In the genomic region with DNA sequence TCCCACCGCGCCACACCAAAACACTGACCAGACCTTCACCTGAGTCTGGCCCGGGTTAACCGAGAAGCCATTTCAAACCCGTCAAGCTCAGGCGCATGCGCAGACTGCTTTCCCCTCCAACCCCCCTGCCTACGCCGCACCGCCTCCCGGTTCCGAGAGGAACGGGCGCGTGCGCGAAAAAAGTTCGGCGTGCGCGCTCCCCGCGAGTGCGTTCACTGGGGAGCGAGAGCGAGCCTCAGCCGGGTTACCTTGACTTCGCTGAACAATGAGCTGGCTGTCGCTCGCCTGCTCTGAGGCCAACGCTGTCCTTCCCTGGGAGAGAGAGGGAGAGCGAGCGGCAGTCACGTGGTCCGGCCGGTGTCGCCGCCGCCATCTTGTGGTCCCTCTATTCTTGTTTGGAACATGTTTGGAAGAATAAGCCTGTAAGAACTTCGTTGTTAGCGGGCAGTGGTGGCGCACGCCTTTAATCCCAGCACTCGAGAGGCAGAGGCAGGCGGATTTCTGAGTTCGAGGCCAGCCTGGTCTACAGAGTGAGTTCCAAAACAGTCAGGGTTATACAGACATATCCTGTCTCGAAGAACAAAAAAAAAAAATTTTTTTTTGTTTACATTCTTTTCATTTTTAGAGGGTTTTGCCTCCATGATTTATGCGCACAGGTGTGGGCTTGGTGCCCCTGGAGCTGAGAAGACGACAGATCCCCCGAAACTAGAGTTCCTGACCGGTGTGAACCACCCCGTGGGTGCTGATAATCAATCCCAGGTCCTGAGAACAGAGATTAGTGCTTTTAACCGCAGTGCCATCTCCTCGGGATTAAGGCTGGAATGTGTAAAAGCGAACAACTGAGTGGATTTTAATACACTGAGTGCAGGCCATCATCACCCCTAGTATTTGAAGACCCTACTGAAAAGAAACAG, we compare ENCODE assay signal across 8 mouse cellular contexts. TPM values are rescaled to one million over a fixed set of nuclear protein-coding genes. Genes with fewer than 3 reads are reported as not detected.
DNase-seq lines count a peak whose midpoint lies in the region; ATAC-seq and TF ChIP-seq lines count a peak whose summit lies in the region.

A gene (minus strand): TSS at position 110 of the 914 bp plus-strand sequence.

- peaks cover 16% of the 10 kb centered on the region for H3K36me3 ChIP-seq in ES-E14 (ENCODE audit: control insufficient read depth, insufficient read depth, low read length, poor library complexity, severe bottlenecking)
- H3K36me3 ChIP-seq in forebrain, embryonic 15.5 days, result peaks cover 27% of the 10 kb centered on the region

- WGBS in forebrain, embryonic 15.5 days, result 4% methylated on average over 55 of the region's 55 CpGs
- 3% methylated on average over 55 of the region's 55 CpGs for WGBS in lung, adult 2 months

- TF ChIP-seq POLR2A in lung, adult 2 months (IDR thresholded peaks at IDR 0.05; ENCODE audit: borderline replicate concordance, extremely low read depth, low read depth, low read length), result peak; percentile 82; the same call in 1 of the 2 replicates

- H3K4me2 ChIP-seq in forebrain, embryonic 15.5 days (replicated peaks), result peak within 1 kb of the TSS; percentile 52

- intact Hi-C loops in heart, postnatal 25 days (cut with DNase I), result loop anchor here (5.0 kb wide), 1 partner anchor 140 kb away; a partner anchor contains a TSS

- peaks cover 0 to 3% of the 10 kb centered on the region in 2 experiments; a peak in 1 of 4 replicates for H3K4me1 ChIP-seq in ES-E14 (ENCODE audit: control insufficient read depth in 2 of 2, insufficient read depth in 2 of 2, low read length in 2 of 2, poor library complexity in 1 of 2)
- peaks cover 27% of the 10 kb centered on the region for H3K4me1 ChIP-seq in forebrain, embryonic 15.5 days
- H3K4me1 ChIP-seq in lung, adult 2 months (ENCODE audit: control insufficient read depth, insufficient read depth, low read length), result peaks cover 2% of the 10 kb centered on the region

- DNase-seq in ES-E14 (ENCODE audit: low read depth, low spot score), result peak; percentile 97
- DNase-seq in cerebellum, adult 11-12 months, result peak; percentile 99
- peak; percentile 97 for DNase-seq in heart, postnatal 25 days (ENCODE audit: low spot score)
- peak; percentile 98 to 99 for DNase-seq in layer of hippocampus, adult 18-20 months (ENCODE audit: low spot score in 2 of 2)
- DNase-seq in lung, adult 2 months, result peak; percentile 97
- peak; percentile 96 to 98 for DNase-seq in thymus, adult 18-20 months

- H3K27me3 ChIP-seq in forebrain, embryonic 15.5 days, result no peaks in the 10 kb centered on the region

- H3K9me3 ChIP-seq in ES-E14 (ENCODE audit: control insufficient read depth, insufficient read depth, low read depth, low read length), result no peaks in the 10 kb centered on the region
- H3K9me3 ChIP-seq in forebrain, embryonic 15.5 days, result no peaks in the 10 kb centered on the region

- ATAC-seq in forebrain, embryonic 15.5 days (replicated peaks), result peak; percentile 99
- ATAC-seq in neutrophil, adult 5-6 weeks (ENCODE audit: extremely low read depth, insufficient number of reproducible peaks, low FRiP score, poor library complexity, severe bottlenecking), result peak; percentile 98

- H3K9ac ChIP-seq in ES-E14 (ENCODE audit: insufficient read depth, low read depth, low read length, poor library complexity, severe bottlenecking), result peak within 1 kb of the TSS; percentile 98
- peak within 1 kb of the TSS; percentile 96 for H3K9ac ChIP-seq in forebrain, embryonic 15.5 days (replicated peaks)

- H3K4me3 ChIP-seq in ES-E14 (ENCODE audit: insufficient read depth in 1 of 2, low read depth in 1 of 2, low read length in 2 of 2, poor library complexity in 1 of 2, severe bottlenecking in 1 of 2), result peak within 1 kb of the TSS; percentile 95 to 96
- H3K4me3 ChIP-seq in forebrain, embryonic 15.5 days, result peak within 1 kb of the TSS; percentile 87
- peak within 1 kb of the TSS; percentile 93 for H3K4me3 ChIP-seq in lung, adult 2 months (replicated peaks; ENCODE audit: extremely low read depth, low read depth, low read length)

- no peak for TF ChIP-seq CTCF in lung, adult 2 months (IDR thresholded peaks at IDR 0.05; ENCODE audit: insufficient read depth, low read length)

- in situ Hi-C loops in ES-E14 (cut with MboI; ENCODE audit: low sequenced_read_pairs in 2 of 2, unreplicated experiment in 2 of 2), result no loop called here

- H3K27ac ChIP-seq in ES-E14 (ENCODE audit: insufficient read depth, low read depth, low read length, poor library complexity, severe bottlenecking), result peak within 1 kb of the TSS; percentile 95
- peak within 1 kb of the TSS; percentile 93 for H3K27ac ChIP-seq in forebrain, embryonic 15.5 days (replicated peaks)

TF ChIP-seq in ES-E14, 5 proteins besides CTCF, POLR2A, EP300 and RAD21:
- peak; percentile 44; the same call in 1 of the 2 replicates for TF ChIP-seq CHD2 (IDR thresholded peaks at IDR 0.05; ENCODE audit: low read depth, low read length)
- no peak for TF ChIP-seq ZC3H11A (IDR thresholded peaks at IDR 0.05; ENCODE audit: borderline replicate concordance, low read depth, low read length)
- TF ChIP-seq MAFK (IDR thresholded peaks at IDR 0.05; ENCODE audit: insufficient read depth, low read depth, low read length), result no peak
- TF ChIP-seq ZNF384 (IDR thresholded peaks at IDR 0.05; ENCODE audit: low read depth, low read length), result peak; percentile 31; the same call in 1 of the 2 replicates
- TF ChIP-seq HCFC1 (IDR thresholded peaks at IDR 0.05; ENCODE audit: borderline replicate concordance, insufficient read depth, low read length), result peak; percentile 54; the same call in 1 of the 2 replicates

RNA-seq across cellular contexts. Expression of the gene that starts here (rescaled TPM):
- total RNA-seq in ES-E14 (2012; rRNA removed), result 63.2 and 70.9 TPM in 2 replicates
- 119 and 135 TPM in 2 replicates for polyA plus RNA-seq in forebrain, embryonic 15.5 days (2015; fragmentation: Nextera tagmentation; extraction: Ambion mirVana)
- 10 to 100 TPM; 48.4 to 56.3 TPM for total RNA-seq in heart, postnatal 25 days (2021)
- 10 to 100 TPM; 54.4 to 56.6 TPM for total RNA-seq in layer of hippocampus, adult 18-20 months (2021)
- 30.9 and 41.9 TPM in 2 replicates for polyA plus RNA-seq in lung, adult 2 months (2012; rRNA removed)
- 148 and 164 TPM in 2 replicates for total RNA-seq in neutrophil, adult 5-6 weeks (2017)

Comparison
In these comparisons a context has a peak if more than half of its experiments do, and no peak if none do; other contexts are left out.
1. Peak in every context shown above with its lines: DNase-seq, ATAC-seq, H3K4me3 ChIP-seq and H3K27ac ChIP-seq.